Mouse (Mus musculus) limb, embryonic 12.5 days (tissue): ENCODE measurements around the gene Aldh3b1. TPM values are rescaled to one million over a fixed set of nuclear protein-coding genes. Genes with fewer than 3 reads are reported as not detected.
"Not testable (repeated sequence)": the region's sequence is repeated elsewhere in the genome, so short reads cannot be mapped to it uniquely, and the experiment has no call there.

Experiments used
- ATAC-seq: fragments of 200-750 bp; cut with Nextera tagmentation; 2 replicates; pipeline ENCODE4 v1.8.0; 2017; ENCODE audit warnings: low read depth, moderate TSS enrichment; ENCODE audit not compliant: insufficient number of reproducible peaks, insufficient read depth, low FRiP score, low TSS enrichment
- H3K27ac ChIP-seq: fragments of 300-500 bp; sonication (generic); 2 replicates; pipeline ENCODE4 v1.5.1; 2016; ENCODE audit warnings: mild to moderate bottlenecking, moderate library complexity
- H3K27me3 ChIP-seq: fragments of 300-500 bp; sonication (generic); 2 replicates; pipeline ENCODE4 v1.6.1; 2016; ENCODE audit warnings: mild to moderate bottlenecking, moderate library complexity
- H3K36me3 ChIP-seq: fragments of 300-500 bp; sonication (generic); 2 replicates; pipeline ENCODE4 v1.6.1; 2016; ENCODE audit warnings: mild to moderate bottlenecking, moderate library complexity
- H3K4me1 ChIP-seq: fragments of 300-500 bp; sonication (generic); replicated peaks from 2 replicates; pipeline ENCODE4 v1.6.1; 2016
- H3K4me2 ChIP-seq: fragments of 300-500 bp; sonication (generic); 2 replicates; pipeline ENCODE4 v1.6.1; 2016; ENCODE audit warnings: mild to moderate bottlenecking, moderate library complexity
- H3K4me3 ChIP-seq: fragments of 300-500 bp; sonication (generic); replicated peaks from 2 replicates; pipeline ENCODE4 v1.5.1; 2016; ENCODE audit warnings: mild to moderate bottlenecking
- H3K9ac ChIP-seq: fragments of 300-500 bp; sonication (generic); replicated peaks from 2 replicates; pipeline ENCODE4 v1.6.1; 2016; ENCODE audit warnings: mild to moderate bottlenecking, moderate library complexity
- H3K9me3 ChIP-seq: fragments of 300-500 bp; sonication (generic); 2 replicates; pipeline ENCODE4 v1.6.1; 2016; ENCODE audit warnings: mild to moderate bottlenecking, moderate library complexity
- WGBS: fragments of 180-500 bp; shearing (Covaris S2); methylation state at CpG from one replicate; pipeline ENCODE4 v1.1.7; 2016; 5-methylcytosine and 5-hydroxymethylcytosine counted together
- polyA plus RNA-seq: library from polyadenylated mRNA; unstranded; fragments of >200 nt; fragmentation: Nextera tagmentation; extraction: Ambion mirVana; gene quantifications from 2 replicates; pipeline ENCODE4 v1.2.1, GENCODE M21; 2016

The Aldh3b1 gene
- 0.60 and 0.65 TPM in 2 replicates for polyA plus RNA-seq

- no peak for ATAC-seq
- Histone ChIP-seq H3K36me3 (no peaks in the 10 kb centered on the region), H3K27ac (peak within 1 kb of the TSS; percentile 69), H3K4me2 (no peak within 1 kb of the TSS), H3K9ac (0 out of 2 replicates have a peak within 1 kb of the TSS, but pooled peaks have one; percentile 4), H3K4me1 (peaks cover 7% of the 10 kb centered on the region), H3K4me3 (no peak within 1 kb of the TSS), H3K9me3 (no peaks in the 10 kb centered on the region), H3K27me3 (no peaks in the 10 kb centered on the region)
- 69% methylated on average over 12 of the region's 12 CpGs for WGBS
Observed at GRCm38 (mm10) chr19:3929211-3929941, at the start of gene Aldh3b1. Gene Aldh3b1, minus strand, starts transcription at chr19:3929808.

- no peaks in the 10 kb centered on the region for H3K9me3 ChIP-seq
- no peak overlapping the region for H3K4me2 ChIP-seq
- ATAC-seq = no peak
- H3K4me1 ChIP-seq = 0 out of 2 replicates have a peak, but pooled peaks cover 7% of the 10 kb centered on the region
- 75% methylated on average over 2 of the region's 2 CpGs for WGBS
- no peak overlapping the region for H3K4me3 ChIP-seq
- H3K9ac ChIP-seq = no peak overlapping the region
- H3K36me3 ChIP-seq = no peaks in the 10 kb centered on the region
- H3K27ac ChIP-seq = no peak overlapping the region
- H3K27me3 ChIP-seq = no peaks in the 10 kb centered on the region
Observed at GRCm38 (mm10) chr19:3975866-3976265, 46.3 kb upstream of the Aldh3b1 start.

GRCm38 (mm10) chr19:3974608-3975007 is 45.0 kb upstream of the Aldh3b1 start:
- H3K36me3 ChIP-seq, ATAC-seq, H3K9ac ChIP-seq, H3K9me3 ChIP-seq, H3K27ac ChIP-seq, H3K4me3 ChIP-seq, H3K4me1 ChIP-seq, H3K27me3 ChIP-seq, H3K4me2 ChIP-seq: not testable (repeated sequence)
- WGBS = 82% methylated on average over 6 of the region's 6 CpGs

- WGBS = 23% methylated on average over 9 of the region's 9 CpGs
- ATAC-seq = no peak
- no peak within 1 kb of the TSS for H3K4me3 ChIP-seq
Observed at GRCm38 (mm10) chr19:3972229-3972628, 42.6 kb upstream of the Aldh3b1 start, which contains the start of gene Aldh3b2. Gene Aldh3b2, plus strand, starts transcription at chr19:3972328.

GRCm38 (mm10) chr19:3967258-3967657 is 37.6 kb upstream of the Aldh3b1 start:
- WGBS = 51% methylated on average over 3 of the region's 3 CpGs
- Histone ChIP-seq H3K9ac (no peak overlapping the region), H3K4me2 (no peak overlapping the region), H3K9me3 (no peaks in the 10 kb centered on the region), H3K36me3 (no peaks in the 10 kb centered on the region), H3K27me3 (0 out of 2 replicates have a peak, but pooled peaks cover 3% of the 10 kb centered on the region), H3K4me1 (0 out of 2 replicates have a peak, but pooled peaks cover 8% of the 10 kb centered on the region), H3K27ac (no peak overlapping the region), H3K4me3 (no peak overlapping the region)
- no peak for ATAC-seq

More at GRCm38 (mm10) chr19:3972229-3972628, 42.6 kb upstream of the Aldh3b1 start, which contains the start of gene Aldh3b2:
- Histone ChIP-seq H3K27me3 (0 out of 2 replicates have a peak, but pooled peaks cover 3% of the 10 kb centered on the region), H3K27ac (no peak within 1 kb of the TSS), H3K9me3 (no peaks in the 10 kb centered on the region), H3K4me2 (no peak within 1 kb of the TSS), H3K4me1 (0 out of 2 replicates have a peak, but pooled peaks cover 14% of the 10 kb centered on the region), H3K36me3 (no peaks in the 10 kb centered on the region), H3K9ac (no peak within 1 kb of the TSS)

- ATAC-seq = no peak
- Histone ChIP-seq H3K4me3 (no peak overlapping the region), H3K9me3 (no peaks in the 10 kb centered on the region), H3K9ac (no peak overlapping the region), H3K27ac (no peak overlapping the region), H3K4me1 (0 out of 2 replicates have a peak, but pooled peaks cover 7% of the 10 kb centered on the region), H3K27me3 (0 out of 2 replicates have a peak, but pooled peaks cover 3% of the 10 kb centered on the region), H3K4me2 (no peak overlapping the region), H3K36me3 (no peaks in the 10 kb centered on the region)
- 70% methylated on average over 11 of the region's 11 CpGs for WGBS
Observed at GRCm38 (mm10) chr19:3966330-3967075, 36.9 kb upstream of the Aldh3b1 start.

GRCm38 (mm10) chr19:3964030-3964429 is 34.4 kb upstream of the Aldh3b1 start:
- H3K9ac ChIP-seq = no peak overlapping the region
- no peaks in the 10 kb centered on the region for H3K9me3 ChIP-seq
- H3K27me3 ChIP-seq = no peaks in the 10 kb centered on the region
- H3K36me3 ChIP-seq = no peaks in the 10 kb centered on the region
- no peak overlapping the region for H3K27ac ChIP-seq
- WGBS = 75% methylated on average over 4 of the region's 4 CpGs
- no peak overlapping the region for H3K4me3 ChIP-seq
- 0 out of 2 replicates have a peak, but pooled peaks cover 3% of the 10 kb centered on the region for H3K4me1 ChIP-seq
- ATAC-seq = no peak
- H3K4me2 ChIP-seq = no peak overlapping the region

- Histone ChIP-seq H3K4me3 (no peak overlapping the region), H3K4me2 (no peak overlapping the region), H3K9ac (no peak overlapping the region), H3K27me3 (no peaks in the 10 kb centered on the region), H3K9me3 (no peaks in the 10 kb centered on the region), H3K27ac (no peak overlapping the region), H3K36me3 (no peaks in the 10 kb centered on the region), H3K4me1 (no peaks in the 10 kb centered on the region)
- WGBS = 25% methylated on average over 2 of the region's 2 CpGs
- no peak for ATAC-seq
Observed at GRCm38 (mm10) chr19:3962469-3962868, 32.9 kb upstream of the Aldh3b1 start.

GRCm38 (mm10) chr19:3961805-3962204 is 32.2 kb upstream of the Aldh3b1 start:
- not testable (repeated sequence) for H3K36me3 ChIP-seq, H3K27ac ChIP-seq, H3K4me2 ChIP-seq, ATAC-seq, H3K9me3 ChIP-seq, H3K27me3 ChIP-seq, H3K4me1 ChIP-seq, H3K9ac ChIP-seq, H3K4me3 ChIP-seq
- WGBS = 86% methylated on average over 6 of the region's 6 CpGs

GRCm38 (mm10) chr19:3960211-3960610 is 30.6 kb upstream of the Aldh3b1 start:
- Histone ChIP-seq H3K27me3 (no peaks in the 10 kb centered on the region), H3K9ac (no peak overlapping the region), H3K36me3 (no peaks in the 10 kb centered on the region), H3K4me2 (no peak overlapping the region), H3K4me1 (no peaks in the 10 kb centered on the region), H3K27ac (no peak overlapping the region), H3K9me3 (no peaks in the 10 kb centered on the region), H3K4me3 (no peak overlapping the region)
- 82% methylated on average over 5 of the region's 5 CpGs for WGBS
- no peak for ATAC-seq

GRCm38 (mm10) chr19:3959030-3959429 is 29.4 kb upstream of the Aldh3b1 start:
- no peaks in the 10 kb centered on the region for H3K27me3 ChIP-seq
- no peak overlapping the region for H3K4me3 ChIP-seq
- no peak for ATAC-seq
- H3K36me3 ChIP-seq = no peaks in the 10 kb centered on the region
- H3K27ac ChIP-seq = no peak overlapping the region
- no peaks in the 10 kb centered on the region for H3K9me3 ChIP-seq
- H3K9ac ChIP-seq = no peak overlapping the region
- H3K4me2 ChIP-seq = no peak overlapping the region
- H3K4me1 ChIP-seq = no peaks in the 10 kb centered on the region
